Mouse (Mus musculus) spleen, postnatal 36 days (tissue): ENCODE measurements around the gene Snapc1.
A peak's percentile ranks its signal among the peaks of the same experiment; 100 is the strongest.

Experiments
- DNase-seq, 2 experiments: peaks; one replicate each; pipeline ENCODE4 v3.0.0; 2022; ENCODE audit warnings: low spot score in 2 of 2, mixed read lengths in 1 of 2

The Snapc1 gene

GRCm38 (mm10) chr12:73989594-73989993 is 25.3 kb downstream of the Snapc1 start:
- peak; percentile 31 to 34 for DNase-seq

- no peak for DNase-seq
These were observed 32.6 kb downstream of the Snapc1 start for GRCm38 (mm10) chr12:73996906-73997296.

GRCm38 (mm10) chr12:73997297-73998127 is 33.2 kb downstream of the Snapc1 start, which contains the start of gene Syt16:
Syt16 (plus strand) TSS chr12:73997661.
- no peak for DNase-seq

GRCm38 (mm10) chr12:73998128-73998456 is 33.8 kb downstream of the Snapc1 start:
- no peak for DNase-seq

- DNase-seq, result no peak
These were observed 38.2 kb downstream of the Snapc1 start for GRCm38 (mm10) chr12:74002449-74002848.

- peak in 1 of 2 experiments; percentile 6 for DNase-seq
These were observed 45.2 kb downstream of the Snapc1 start for GRCm38 (mm10) chr12:74009448-74009911.

GRCm38 (mm10) chr12:74013739-74014138 is 49.5 kb downstream of the Snapc1 start:
- peak in 1 of 2 experiments; percentile 9 for DNase-seq

- no peak for DNase-seq
These were observed 50.5 kb downstream of the Snapc1 start for GRCm38 (mm10) chr12:74014739-74015270.

- DNase-seq, result no peak
These were observed 51.2 kb downstream of the Snapc1 start for GRCm38 (mm10) chr12:74015491-74015890.

GRCm38 (mm10) chr12:74023260-74023659 is 59.0 kb downstream of the Snapc1 start:
- no peak for DNase-seq

- DNase-seq, result no peak
These were observed 60.6 kb downstream of the Snapc1 start for GRCm38 (mm10) chr12:74024912-74025311.
